Mouse (Mus musculus) spleen, postnatal 4 days (tissue): Measurements from ENCODE around the gene Kif6.

Source experiments
- DNase-seq, 2 experiments: peaks; one replicate each; pipeline ENCODE4 v3.0.0; 2022; ENCODE audit warnings: low spot score in 2 of 2

The Kif6 gene

GRCm38 (mm10) chr17:49737217-49737774, 122.4 kb downstream of the Kif6 start:
- no peak for DNase-seq

DNA sequence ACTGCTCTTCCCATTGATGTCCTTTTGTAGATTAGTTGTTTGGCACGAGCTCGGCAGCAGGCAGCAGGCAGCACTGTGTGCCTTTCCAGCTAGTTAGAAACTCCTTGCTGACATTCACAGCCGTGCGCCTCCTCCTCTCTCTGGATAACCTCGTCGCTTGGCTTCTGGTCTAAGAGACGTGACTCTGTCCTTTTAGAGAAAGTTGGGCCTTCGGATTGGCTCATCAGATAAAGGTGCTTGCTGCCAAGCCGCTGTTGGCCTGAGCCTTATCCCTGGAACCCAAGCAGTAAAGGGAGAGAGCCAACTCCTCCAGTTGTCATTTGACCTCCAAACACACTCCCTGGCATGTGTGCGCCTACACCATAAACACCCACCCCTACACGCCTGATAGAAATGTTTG, 123.4 kb downstream of the Kif6 start:
- DNase-seq: no peak

- DNase-seq: no peak
These were observed 125.2 kb downstream of the Kif6 start for GRCm38 (mm10) chr17:49739896-49740679.

DNA sequence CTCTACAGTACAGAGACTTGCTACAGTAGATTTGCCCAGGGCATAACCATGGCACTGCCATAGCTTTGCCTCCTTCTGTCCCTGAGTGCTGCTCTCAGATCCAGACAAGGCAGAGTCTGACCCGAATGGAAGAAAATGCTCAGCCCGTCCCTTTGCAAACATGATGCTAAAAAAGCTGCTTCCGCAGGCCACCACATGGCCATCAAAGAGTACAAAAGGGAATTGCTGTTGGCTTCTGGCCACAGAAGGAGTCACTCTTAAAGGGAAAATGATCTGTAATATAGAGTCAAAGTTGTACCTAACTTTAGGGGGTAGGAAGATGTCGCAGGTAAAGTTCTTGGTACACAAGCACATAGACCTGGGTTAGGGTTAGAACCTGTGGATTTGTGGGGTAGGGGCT, 126.2 kb downstream of the Kif6 start:
- no peak for DNase-seq

- DNase-seq: no peak
These were observed 127.0 kb downstream of the Kif6 start for GRCm38 (mm10) chr17:49741927-49742326.

DNA sequence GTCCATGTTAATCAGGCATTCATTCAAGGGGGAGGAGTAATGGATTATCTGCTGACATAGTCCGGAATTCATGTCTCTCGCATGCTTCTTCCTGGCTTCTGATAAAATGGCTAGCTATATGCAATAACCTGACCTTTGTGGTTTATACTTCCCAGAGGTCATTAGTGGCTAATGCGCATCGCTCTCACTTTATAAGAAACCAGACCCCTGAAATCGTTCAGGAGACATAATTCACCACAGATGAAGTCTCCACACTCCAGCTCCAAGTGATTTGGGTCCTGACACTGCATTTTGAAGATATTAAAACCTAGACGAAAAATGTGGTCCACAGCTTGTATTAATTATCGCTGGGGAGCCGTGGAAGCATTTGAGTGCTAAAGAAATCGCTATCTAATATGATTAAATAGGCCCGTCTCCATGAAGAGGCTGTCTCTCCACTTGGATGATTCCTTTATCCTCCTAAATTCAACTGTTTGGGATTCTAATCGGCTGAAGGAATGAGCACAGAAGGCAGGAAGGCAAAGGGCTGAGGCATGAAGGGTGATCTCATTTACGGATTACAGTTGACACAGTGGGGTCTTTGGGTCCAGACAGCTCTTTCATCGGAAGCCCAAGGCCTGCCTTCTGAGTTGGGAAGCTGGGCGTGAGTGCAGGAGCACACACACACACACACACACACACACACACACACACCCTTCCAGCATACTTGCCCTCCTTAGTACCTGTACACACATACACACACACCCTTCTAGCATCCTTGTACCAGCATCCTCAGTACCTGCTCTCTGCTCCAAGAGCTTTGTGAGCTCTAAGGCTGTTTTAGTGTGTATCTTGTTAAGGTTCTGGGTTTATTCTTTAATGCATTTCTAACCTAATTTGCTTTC, 128.9 kb downstream of the Kif6 start:
- no peak for DNase-seq

DNA sequence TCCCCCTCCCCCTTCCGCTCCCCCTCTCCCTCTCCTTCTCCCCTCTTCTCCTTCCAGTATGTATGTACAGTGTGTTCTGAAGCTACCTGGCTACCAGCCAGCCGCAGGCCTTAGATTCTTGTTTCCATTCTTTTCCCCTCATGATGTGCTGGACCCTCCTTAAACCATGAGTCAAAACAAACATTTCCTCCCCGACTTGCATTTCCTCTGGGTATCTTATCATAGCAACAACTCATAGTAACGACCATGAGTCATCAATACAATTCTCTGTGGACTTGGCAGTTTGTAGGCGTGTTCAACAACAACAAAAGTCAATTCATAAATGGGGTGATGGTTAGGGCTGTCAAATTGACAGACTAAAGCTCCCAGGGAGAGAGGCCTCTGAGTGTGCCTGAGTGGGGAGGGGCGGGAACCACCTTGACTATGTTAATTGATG, 136.0 kb downstream of the Kif6 start:
- no peak for DNase-seq

GRCm38 (mm10) chr17:49753874-49754273, 138.9 kb downstream of the Kif6 start:
- no peak for DNase-seq

DNA sequence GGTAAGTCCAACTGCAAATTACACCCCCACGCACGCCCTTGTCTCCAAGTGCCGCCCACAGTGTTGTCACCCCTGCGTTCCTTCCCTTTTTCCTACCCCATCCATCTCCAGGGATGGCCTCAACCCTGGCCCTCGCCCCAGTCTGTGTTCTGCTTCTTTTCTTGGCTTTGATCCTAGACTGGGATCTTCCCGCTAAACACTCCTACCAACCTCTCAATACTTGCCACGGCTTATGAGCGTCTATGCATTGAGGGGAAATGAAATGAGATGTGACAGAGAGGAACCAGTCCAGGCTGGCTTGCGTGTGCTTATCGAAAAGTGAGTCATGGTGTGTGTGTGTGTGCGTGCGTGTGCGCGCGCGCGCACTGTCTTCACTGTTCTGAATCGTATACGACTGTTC, 141.9 kb downstream of the Kif6 start:
- no peak for DNase-seq

DNA sequence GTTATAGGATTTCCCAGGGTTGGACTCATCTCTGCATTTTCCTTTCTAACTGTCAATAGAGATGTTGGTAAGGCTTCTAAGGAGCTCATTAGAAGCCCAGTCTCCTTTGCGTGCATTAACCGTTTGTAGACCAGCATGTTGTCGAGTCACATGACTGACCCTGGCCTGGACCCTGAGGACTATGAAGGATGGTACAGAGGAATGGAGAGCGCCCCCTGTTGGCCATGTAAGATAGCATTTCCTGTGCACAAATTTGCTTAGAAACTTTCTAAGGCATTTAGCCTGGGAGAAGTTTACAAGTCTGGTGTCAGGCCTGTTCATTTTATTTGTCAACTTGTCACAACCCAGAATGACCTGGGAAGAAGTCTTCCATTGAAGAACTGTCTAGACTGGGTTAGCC, 144.1 kb downstream of the Kif6 start:
- no peak for DNase-seq

DNA sequence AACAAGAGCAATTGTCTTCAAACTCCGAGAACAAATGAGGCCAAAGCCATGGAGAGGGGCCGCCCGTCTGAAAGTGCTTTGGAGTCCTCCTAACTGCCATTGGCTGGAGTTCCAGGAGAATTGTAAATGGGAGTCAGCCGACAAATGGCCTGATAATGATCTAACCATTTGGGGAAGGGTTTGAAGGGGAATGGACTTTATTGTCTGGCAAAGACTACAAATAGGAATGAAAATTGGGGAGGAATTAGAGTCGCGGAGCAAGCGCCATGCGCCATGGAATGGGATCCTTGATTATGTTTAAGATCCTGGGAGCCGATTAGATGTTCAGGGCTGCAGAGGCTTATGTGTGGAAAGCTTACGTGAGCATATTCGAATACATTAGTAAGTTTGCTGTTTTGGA, 146.3 kb downstream of the Kif6 start:
- no peak for DNase-seq

DNA sequence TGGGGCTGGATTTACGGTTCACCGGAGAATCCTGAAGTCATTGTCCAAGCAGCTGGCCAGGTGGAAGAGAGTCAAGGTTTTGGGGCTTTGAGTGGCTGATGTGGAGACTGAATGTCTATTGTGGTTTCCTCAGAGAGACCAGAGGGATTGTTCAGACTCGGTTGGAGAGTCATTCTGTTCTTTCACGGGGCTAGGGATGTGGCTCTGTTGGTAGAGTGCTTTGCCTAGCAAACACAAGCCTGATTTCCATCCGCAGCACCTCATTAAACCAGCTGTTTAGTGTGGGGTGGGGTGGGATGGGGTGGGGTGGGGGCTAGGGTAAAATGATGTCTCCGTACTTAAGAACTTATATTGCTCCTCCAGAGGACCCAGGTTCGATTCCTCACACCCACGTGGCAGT, 146.9 kb downstream of the Kif6 start:
- DNase-seq: no peak

- no peak for DNase-seq
These were observed 150.0 kb downstream of the Kif6 start for GRCm38 (mm10) chr17:49764963-49765362.

GRCm38 (mm10) chr17:49767717-49768370, 152.9 kb downstream of the Kif6 start:
- DNase-seq: no peak

GRCm38 (mm10) chr17:49771703-49772315, 156.9 kb downstream of the Kif6 start:
- no peak for DNase-seq

GRCm38 (mm10) chr17:49777115-49777839, 162.3 kb downstream of the Kif6 start:
- DNase-seq: no peak

DNA sequence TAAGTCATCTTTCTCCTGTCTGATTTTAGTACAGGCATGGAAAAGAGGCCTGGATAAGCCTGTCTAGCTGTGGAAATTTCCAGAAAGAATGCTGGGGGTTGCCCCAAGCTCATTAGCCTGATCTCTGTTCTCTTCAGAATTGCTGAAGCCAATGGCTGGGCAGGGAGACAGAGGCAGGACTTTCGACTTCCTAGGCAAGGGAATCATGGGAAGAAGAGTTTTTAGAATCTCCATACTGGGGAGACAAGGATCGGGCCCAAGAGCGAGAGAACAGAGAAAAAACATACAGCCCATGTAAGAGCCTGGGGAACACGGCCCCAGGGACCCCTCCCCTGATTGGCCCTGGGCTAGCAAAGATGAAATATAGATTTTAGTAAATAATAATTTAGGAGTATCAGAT, 164.1 kb downstream of the Kif6 start:
- DNase-seq: no peak

- no peak for DNase-seq
These were observed 164.6 kb downstream of the Kif6 start for GRCm38 (mm10) chr17:49779576-49779975.

DNA sequence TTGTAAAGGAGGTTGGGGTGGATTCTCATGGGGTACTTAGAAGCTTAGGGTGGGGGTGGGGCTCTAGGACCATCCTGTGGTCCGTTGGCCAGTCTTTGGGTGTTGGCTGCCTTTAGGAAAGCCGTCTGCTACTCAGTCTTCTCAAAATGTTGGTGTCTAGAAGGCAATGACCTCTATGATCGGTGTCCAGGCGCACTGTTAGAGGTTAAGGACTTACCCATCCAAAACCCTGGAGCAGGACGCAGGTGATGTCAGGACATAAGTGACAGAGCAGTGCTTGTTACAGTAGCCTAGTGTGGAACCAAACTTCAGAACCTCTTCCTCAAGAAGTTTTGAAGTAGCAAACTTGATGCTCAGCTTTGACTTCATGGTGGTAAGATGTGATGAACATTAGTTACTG, 170.9 kb downstream of the Kif6 start:
- no peak for DNase-seq

- no peak for DNase-seq
These were observed 172.4 kb downstream of the Kif6 start for GRCm38 (mm10) chr17:49787351-49787750.
